Mouse (Mus musculus): ENCODE data around the gene Blmh. TPM values are rescaled to one million over a fixed set of nuclear protein-coding genes. Genes with fewer than 3 reads are reported as not detected.
"Not testable (repeated sequence)": the region's sequence is repeated elsewhere in the genome, so short reads cannot be mapped to it uniquely, and the experiment has no call there.

Blmh gene
- polyA plus RNA-seq, 1 experiment from 2014 or later: 192 TPM

DNA sequence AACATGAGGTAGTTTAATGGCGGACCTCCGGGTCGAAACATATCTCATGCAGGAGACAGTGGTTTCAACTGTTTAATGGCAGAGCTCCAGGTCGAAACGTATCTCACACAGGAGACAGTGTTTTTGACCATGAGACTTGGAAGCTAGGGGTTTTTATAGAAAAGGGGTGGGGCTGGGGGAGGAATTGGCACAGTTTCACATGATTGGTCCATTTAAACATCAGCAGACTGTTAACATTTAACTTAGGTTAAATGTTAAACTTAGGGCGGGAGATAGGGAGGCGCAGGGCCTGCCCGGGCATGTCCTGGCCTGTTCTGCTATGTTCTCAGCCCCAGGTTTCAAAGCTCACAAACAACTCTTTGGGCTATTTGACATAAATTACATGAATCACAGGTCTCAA is 4.0 kb downstream of the Blmh start:
- WGBS: 91% methylated on average over 8 of the region's 8 CpGs
- ATAC-seq (ENCODE audit: low FRiP score, low read depth); H3K27me3 ChIP-seq; H3K9ac ChIP-seq (replicated peaks); H3K4me2 ChIP-seq (replicated peaks); H3K9me3 ChIP-seq; H3K4me1 ChIP-seq; H3K36me3 ChIP-seq; H3K27ac ChIP-seq (replicated peaks); H3K4me3 ChIP-seq: not testable (repeated sequence)

DNA sequence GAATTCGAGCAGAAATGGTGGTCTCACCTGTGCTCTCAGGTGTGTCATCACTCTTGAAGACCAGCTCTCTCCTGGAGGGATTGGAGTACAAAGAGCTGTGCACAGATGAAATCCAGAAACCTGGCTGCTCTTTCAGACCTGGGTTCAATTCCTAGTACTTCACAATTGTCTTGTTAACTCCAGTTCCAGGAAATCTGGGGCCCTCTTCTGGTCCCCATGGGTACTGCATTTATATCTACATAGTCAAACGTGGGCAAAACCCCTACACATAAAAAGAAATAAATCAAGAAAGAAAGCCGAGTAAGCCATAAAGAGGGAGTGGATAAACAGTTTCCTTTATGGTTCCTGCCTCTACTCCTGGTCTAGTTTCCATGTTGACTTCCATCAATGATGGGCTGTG is 8.6 kb downstream of the Blmh start:
- Histone ChIP-seq H3K9me3 (no peaks in the 10 kb centered on the region), H3K27ac (replicated peaks) (no peak overlapping the region), H3K9ac (replicated peaks) (no peak overlapping the region), H3K27me3 (no peaks in the 10 kb centered on the region), H3K36me3 (no peaks in the 10 kb centered on the region), H3K4me3 (no peak overlapping the region), H3K4me2 (replicated peaks) (no peak overlapping the region), H3K4me1 (no peaks in the 10 kb centered on the region)
- ATAC-seq (ENCODE audit: low FRiP score, low read depth): no peak
- 69% methylated on average over 3 of the region's 3 CpGs for WGBS

DNA sequence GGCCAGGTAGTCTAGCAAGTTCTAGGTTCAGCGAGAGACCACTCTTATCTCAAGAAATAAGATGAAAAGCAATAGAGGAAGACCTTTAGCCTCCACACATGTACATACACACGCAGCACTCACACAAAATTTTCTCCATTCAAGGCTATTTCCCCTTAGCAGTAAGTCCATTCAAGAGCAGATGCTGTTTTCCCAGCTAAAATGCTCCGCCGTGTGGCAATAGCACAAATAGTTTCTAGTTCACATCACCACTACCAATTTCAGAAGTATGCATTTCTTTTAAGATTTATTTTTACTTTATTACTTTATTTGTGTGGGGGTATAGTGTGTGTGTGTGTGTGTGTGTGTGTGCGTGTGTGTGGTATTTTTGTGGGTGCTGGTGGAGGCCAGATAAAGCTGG is 12.0 kb downstream of the Blmh start:
- Histone ChIP-seq H3K36me3 (no peaks in the 10 kb centered on the region), H3K4me2 (replicated peaks) (no peak overlapping the region), H3K27ac (replicated peaks) (no peak overlapping the region), H3K4me1 (no peaks in the 10 kb centered on the region), H3K9ac (replicated peaks) (no peak overlapping the region), H3K4me3 (no peak overlapping the region), H3K27me3 (no peaks in the 10 kb centered on the region), H3K9me3 (no peaks in the 10 kb centered on the region)
- no peak for ATAC-seq (ENCODE audit: low FRiP score, low read depth)
- WGBS: 79% methylated on average over 5 of the region's 5 CpGs

DNA sequence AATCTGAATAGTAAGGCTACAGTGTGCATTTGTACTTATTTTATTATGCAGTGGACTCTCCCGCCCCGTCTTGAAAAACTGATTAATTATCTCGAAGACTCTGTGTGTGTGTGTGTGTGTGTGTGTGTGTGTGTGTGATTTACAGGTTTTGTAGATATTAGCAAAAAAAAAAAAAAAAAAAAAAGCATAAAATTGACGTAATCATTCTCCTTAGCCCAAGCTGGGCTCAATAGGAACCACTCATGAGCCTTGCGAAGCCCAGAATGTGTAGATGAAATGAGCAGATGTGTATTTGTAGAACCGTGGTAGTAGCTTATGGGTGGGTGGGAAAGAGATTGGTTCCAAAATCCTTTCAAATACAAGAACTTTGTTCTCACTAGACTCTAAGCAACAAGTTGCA is 20.2 kb downstream of the Blmh start:
- H3K9me3 ChIP-seq: no peaks in the 10 kb centered on the region
- H3K4me1 ChIP-seq: peaks cover 14% of the 10 kb centered on the region
- H3K27ac ChIP-seq (replicated peaks): peak overlapping the region; percentile 74
- H3K4me2 ChIP-seq (replicated peaks): peak overlapping the region; percentile 84
- WGBS: 72% methylated on average over 6 of the region's 6 CpGs
- ATAC-seq (ENCODE audit: low FRiP score, low read depth): no peak
- no peaks in the 10 kb centered on the region for H3K27me3 ChIP-seq
- peak overlapping the region; percentile 87 for H3K4me3 ChIP-seq
- H3K9ac ChIP-seq (replicated peaks): no peak overlapping the region; the same call in 1 of the 2 replicates
- H3K36me3 ChIP-seq: peaks cover 8% of the 10 kb centered on the region; the same call in 1 of the 2 replicates

DNA sequence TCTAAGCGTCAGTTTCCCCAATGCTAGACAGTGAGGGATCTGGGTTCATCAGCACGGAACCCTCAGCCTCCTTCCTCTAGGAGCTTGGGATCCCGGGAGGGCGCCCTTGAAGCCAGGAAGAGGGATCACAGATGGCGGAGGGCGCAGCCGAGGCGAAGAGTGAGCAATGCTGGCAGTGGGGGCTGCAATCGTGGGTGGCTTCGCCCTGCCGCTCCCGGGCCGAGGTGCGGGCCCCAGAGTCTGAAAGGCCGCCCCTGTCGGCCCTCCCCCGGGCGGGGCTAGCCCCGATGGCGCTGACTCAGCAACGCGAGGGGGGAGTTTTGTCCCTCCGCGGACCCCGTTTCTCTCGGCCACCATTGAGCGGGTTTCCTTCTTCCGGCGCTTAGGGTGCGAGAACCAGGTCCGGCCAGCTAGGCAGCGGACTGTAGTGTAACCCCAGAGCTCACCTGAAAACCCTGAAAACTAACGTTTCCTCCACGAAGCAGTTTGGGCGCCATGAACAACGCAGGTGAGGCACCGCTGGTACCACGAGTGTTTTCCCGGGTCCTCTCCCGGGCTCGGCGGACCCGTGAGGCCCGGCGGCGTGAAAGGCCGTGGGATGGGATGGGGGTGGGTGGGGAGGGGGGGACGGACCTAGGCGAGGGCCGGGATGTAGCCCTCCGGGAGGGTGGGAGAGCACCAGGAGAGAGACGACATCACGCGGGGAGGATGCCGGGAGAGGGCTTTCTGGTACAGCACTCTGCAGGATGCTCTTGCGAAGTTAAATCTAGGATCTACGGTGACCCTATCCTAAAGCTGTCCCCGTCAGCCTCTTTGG is 21.0 kb downstream of the Blmh start:
- Histone ChIP-seq H3K27ac (replicated peaks) (peak overlapping the region; percentile 74), H3K9ac (replicated peaks) (peak overlapping the region; percentile 88), H3K4me2 (replicated peaks) (peak overlapping the region; percentile 84), H3K27me3 (no peaks in the 10 kb centered on the region), H3K4me3 (peak overlapping the region; percentile 87), H3K9me3 (no peaks in the 10 kb centered on the region), H3K36me3 (peaks cover 11% of the 10 kb centered on the region; the same call in 1 of the 2 replicates), H3K4me1 (peaks cover 14% of the 10 kb centered on the region)
- under 1% methylated on average over 50 of the region's 58 CpGs for WGBS
- ATAC-seq (ENCODE audit: low FRiP score, low read depth): peak; percentile 92

DNA sequence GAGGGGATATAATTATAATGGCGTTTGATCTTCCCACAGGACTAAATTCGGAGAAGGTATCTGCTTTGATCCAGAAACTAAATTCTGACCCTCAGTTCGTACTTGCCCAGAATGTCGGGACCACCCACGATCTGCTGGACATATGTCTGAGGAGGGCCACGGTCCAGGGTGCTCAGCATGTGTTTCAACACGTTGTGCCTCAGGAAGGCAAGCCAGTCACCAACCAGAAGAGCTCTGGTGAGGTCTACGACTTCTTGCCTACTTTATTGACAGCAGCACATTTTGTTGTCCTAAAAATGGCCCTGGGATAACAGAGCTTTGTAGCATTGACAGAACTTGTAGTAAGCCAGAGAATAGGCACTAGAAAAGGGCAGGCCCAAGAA is 21.6 kb downstream of the Blmh start:
- H3K27ac ChIP-seq (replicated peaks): no peak overlapping the region

DNA sequence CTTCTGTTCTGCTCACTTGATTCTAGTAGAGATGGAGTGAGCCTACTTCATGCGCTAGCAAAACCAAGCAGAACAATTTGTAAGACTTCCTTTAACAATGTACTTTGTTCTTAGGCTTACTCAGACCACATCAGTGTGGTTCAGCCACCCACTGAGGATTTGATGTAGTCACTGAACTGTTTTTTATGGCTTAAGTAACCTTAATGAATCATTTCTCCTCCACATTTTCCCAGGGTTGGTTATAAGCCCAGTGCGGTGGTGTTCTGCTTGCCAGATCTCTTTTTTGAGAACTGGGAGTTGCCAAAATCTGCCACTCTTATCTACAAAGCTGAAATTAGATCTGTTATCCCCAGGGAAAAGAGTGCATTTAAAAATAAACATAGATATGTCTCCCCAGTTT is 28.9 kb downstream of the Blmh start:
- H3K27me3 ChIP-seq: no peaks in the 10 kb centered on the region
- WGBS: 97% methylated on average over 2 of the region's 2 CpGs
- no peak overlapping the region for H3K4me3 ChIP-seq
- H3K9ac ChIP-seq (replicated peaks): no peak overlapping the region
- H3K9me3 ChIP-seq: no peaks in the 10 kb centered on the region
- no peak overlapping the region for H3K27ac ChIP-seq (replicated peaks)
- H3K4me1 ChIP-seq: no peaks in the 10 kb centered on the region
- no peak overlapping the region for H3K4me2 ChIP-seq (replicated peaks)
- ATAC-seq (ENCODE audit: low FRiP score, low read depth): no peak
- peaks cover 77% of the 10 kb centered on the region for H3K36me3 ChIP-seq

More for the DNA sequence above, 21.6 kb downstream of the Blmh start:
- peaks cover 14% of the 10 kb centered on the region for H3K4me1 ChIP-seq
- peak; percentile 27; the same call in 1 of the 2 replicates for ATAC-seq (ENCODE audit: low FRiP score, low read depth)
- peak overlapping the region; percentile 84 for H3K4me2 ChIP-seq (replicated peaks)
- no peaks in the 10 kb centered on the region for H3K27me3 ChIP-seq
- H3K9me3 ChIP-seq: no peaks in the 10 kb centered on the region
- peaks cover 16% of the 10 kb centered on the region for H3K36me3 ChIP-seq
- H3K4me3 ChIP-seq: peak overlapping the region; percentile 87
- peak overlapping the region; percentile 88 for H3K9ac ChIP-seq (replicated peaks)
- WGBS: 4% methylated on average over 8 of the region's 8 CpGs

DNA sequence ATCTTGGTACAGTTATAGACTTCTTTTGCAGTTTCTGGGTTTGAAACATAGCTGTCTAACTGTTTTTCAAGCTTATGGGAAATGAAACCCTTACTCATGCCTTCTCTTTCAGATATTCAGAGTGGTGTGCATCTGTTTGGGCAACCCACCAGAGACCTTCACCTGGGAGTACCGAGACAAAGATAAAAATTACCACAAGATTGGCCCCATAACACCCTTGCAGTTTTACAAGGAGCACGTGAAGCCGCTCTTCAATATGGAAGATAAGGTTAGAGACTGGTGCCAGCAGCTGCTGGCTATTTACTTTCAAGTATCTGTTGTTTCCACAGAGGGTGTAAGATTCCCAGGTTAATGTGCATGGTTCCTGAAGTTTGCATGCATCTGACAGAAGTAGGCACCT is 41.1 kb downstream of the Blmh start:
- Histone ChIP-seq H3K36me3 (peaks cover 89% of the 10 kb centered on the region), H3K27ac (replicated peaks) (no peak overlapping the region), H3K4me1 (no peaks in the 10 kb centered on the region), H3K4me2 (replicated peaks) (no peak overlapping the region), H3K27me3 (no peaks in the 10 kb centered on the region), H3K9me3 (no peaks in the 10 kb centered on the region), H3K9ac (replicated peaks) (no peak overlapping the region), H3K4me3 (no peak overlapping the region)
- 97% methylated on average over 3 of the region's 3 CpGs for WGBS
- no peak for ATAC-seq (ENCODE audit: low FRiP score, low read depth)

DNA sequence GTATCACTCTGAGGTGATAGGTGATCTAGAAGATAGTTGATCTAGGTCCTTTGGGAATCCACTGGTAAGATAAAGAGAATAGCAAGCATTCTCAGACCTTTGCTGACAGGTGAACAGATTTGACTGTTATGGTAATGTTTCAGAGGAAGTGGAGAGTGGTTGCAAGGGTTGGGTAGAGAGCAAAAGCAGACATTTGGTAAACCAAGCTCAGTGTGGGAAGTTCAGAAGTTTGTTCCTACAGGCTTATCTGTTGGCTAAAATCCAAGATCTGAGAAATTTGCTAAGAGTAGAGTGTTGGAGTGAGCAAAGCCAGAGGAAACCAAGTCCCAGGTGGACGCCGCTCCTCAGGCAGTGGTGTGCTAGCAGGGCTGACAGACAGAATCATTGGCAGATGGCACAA is 45.7 kb downstream of the Blmh start:
- ATAC-seq (ENCODE audit: low FRiP score, low read depth): no peak

DNA sequence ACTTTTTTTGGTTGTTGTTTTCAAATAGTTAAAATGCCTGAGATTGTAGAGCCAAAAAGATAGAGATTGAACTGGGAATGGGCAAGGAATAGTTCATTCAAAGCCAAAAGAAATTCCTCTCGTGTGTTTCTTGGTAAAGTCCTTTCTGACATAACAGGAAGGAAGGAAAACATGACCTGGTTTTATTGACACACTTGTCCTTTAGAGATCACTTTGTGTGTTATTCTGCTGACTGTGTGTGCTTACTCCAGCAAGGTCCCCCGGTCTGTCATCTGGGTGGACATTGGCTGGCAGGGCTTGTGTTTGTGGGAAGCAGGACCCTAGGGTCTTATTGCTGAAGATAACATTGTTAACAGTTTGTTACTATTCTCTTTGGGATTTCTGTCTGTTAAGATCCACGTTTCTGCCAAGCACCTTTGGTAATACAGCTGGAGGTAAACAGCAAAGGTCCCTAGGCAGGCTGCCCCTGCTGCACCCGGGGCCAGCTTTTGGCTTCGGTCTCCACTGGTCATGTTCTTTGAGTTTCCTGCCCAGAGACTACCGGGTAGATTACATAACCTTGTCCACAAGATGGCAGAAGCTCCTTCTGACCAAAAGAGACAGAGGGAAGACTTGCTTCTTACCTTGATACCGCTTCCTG is 50.2 kb downstream of the Blmh start:
- no peaks in the 10 kb centered on the region for H3K9me3 ChIP-seq
- no peaks in the 10 kb centered on the region for H3K27me3 ChIP-seq
- WGBS: 91% methylated on average over 7 of the region's 7 CpGs
- no peak for ATAC-seq (ENCODE audit: low FRiP score, low read depth)
- H3K4me3 ChIP-seq: no peak overlapping the region
- H3K36me3 ChIP-seq: peaks cover 79% of the 10 kb centered on the region
- no peak overlapping the region for H3K4me2 ChIP-seq (replicated peaks)
- no peaks in the 10 kb centered on the region for H3K4me1 ChIP-seq
- no peak overlapping the region for H3K9ac ChIP-seq (replicated peaks)
- H3K27ac ChIP-seq (replicated peaks): no peak overlapping the region

More for the DNA sequence above, 45.7 kb downstream of the Blmh start:
- Histone ChIP-seq H3K9ac (replicated peaks) (no peak overlapping the region), H3K4me3 (no peak overlapping the region), H3K4me1 (no peaks in the 10 kb centered on the region), H3K4me2 (replicated peaks) (no peak overlapping the region), H3K27me3 (no peaks in the 10 kb centered on the region), H3K9me3 (no peaks in the 10 kb centered on the region), H3K27ac (replicated peaks) (no peak overlapping the region), H3K36me3 (peaks cover 83% of the 10 kb centered on the region)
- 92% methylated on average over 2 of the region's 2 CpGs for WGBS

DNA sequence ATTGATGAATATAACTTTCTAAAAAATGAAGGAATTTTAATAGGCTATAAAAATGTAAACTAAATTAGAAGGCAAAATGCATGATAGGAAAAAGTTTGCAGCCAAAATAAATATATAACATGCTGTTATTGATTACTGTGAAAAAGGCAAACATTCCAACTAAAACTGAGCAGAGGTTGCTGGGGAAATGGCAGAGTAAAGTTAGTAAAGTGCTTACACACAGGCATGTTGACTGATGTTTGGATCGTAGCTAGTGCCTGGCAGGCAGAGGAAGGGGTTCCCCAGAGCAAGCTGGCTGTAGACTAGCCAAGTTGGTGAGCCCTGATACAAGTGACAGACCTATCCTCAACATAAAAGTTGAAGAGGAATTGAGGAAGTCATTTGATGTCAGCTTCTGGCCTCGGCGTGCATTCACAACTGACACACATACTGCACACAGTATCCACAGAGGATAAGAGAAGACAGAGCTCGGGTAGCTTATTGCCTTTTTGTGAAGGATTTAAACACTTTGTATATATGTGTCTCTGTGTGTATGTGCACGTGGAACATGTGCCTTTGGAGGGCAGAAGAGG is 57.0 kb downstream of the Blmh start:
- Histone ChIP-seq H3K4me2 (replicated peaks) (no peak overlapping the region), H3K36me3 (peaks cover 71% of the 10 kb centered on the region), H3K9ac (replicated peaks) (no peak overlapping the region), H3K27me3 (no peaks in the 10 kb centered on the region), H3K4me3 (no peak overlapping the region), H3K4me1 (no peaks in the 10 kb centered on the region), H3K9me3 (no peaks in the 10 kb centered on the region), H3K27ac (replicated peaks) (no peak overlapping the region)
- no peak for ATAC-seq (ENCODE audit: low FRiP score, low read depth)
- 89% methylated on average over 5 of the region's 5 CpGs for WGBS

DNA sequence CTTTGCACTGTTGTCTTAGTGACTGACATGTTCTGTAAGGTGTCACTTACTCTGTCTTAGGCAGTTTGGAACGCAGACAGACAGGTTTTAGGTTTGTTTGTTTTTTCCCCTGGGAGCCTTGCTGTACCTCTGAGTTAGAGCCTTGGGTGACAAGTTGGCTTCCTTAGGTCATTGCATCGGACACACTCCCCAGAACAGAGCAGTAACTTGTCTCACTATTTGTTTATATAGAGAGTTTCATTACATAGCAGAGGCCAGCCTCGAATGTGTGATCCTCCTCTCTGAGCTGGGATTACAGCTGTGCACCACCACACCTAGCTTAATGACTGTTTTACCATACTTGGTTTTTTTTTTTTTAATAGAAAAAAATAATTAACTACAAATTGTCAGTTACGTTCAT is 57.8 kb downstream of the Blmh start:
- WGBS: 89% methylated on average over 4 of the region's 4 CpGs
- Histone ChIP-seq H3K4me2 (replicated peaks) (no peak overlapping the region), H3K36me3 (peaks cover 77% of the 10 kb centered on the region), H3K27me3 (no peaks in the 10 kb centered on the region), H3K9me3 (no peaks in the 10 kb centered on the region), H3K9ac (replicated peaks) (no peak overlapping the region), H3K4me1 (no peaks in the 10 kb centered on the region), H3K27ac (replicated peaks) (no peak overlapping the region), H3K4me3 (no peak overlapping the region)
- ATAC-seq (ENCODE audit: low FRiP score, low read depth): no peak
